Mouse (Mus musculus): ENCODE results near the gene Dpep1. TPM values are rescaled to one million over a fixed set of nuclear protein-coding genes. Genes with fewer than 3 reads are reported as not detected.
"Not testable (repeated sequence)": the region's sequence is repeated elsewhere in the genome, so short reads cannot be mapped to it uniquely, and the experiment has no call there.

Dpep1 gene
- polyA plus RNA-seq, 1 experiment: 111 TPM

DNA sequence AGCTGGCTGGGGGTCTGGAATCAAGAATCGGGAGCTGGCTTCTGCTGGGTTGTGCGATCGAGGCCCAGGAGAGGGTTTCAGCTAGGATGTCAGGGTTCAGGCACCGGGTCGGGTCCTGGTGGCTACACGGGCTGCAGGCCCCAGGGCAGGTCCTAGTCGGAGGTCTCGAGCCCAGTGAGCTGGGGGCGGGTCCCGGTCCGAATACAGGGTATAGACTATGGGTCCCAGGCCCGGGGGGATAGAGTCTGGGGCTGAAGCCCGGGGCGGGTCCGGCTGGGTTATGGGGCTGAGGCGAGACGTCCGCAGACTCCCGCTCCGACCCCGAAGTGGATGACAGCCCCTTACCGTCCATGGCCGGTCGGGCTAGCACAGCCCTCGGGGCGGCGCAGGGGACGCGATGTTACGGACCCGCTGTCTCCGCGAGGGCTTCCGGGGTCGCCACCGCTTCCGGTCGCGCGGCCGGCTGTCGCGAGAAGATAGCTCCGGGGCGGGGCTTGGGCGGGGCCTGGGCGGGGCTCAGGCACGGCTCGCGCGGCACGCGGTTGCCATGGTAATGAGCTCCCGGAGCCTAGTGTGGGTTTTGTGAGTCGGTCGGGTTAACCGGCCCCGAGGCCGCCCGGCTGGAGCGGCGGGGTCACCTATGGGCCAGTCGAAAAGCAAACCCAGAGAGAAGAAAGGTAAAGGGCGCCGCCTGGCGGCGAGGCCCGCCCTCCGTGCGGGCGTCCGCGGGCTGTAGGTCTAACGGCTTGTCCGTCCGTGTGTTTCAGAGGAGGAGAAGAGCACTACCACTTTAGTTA lies 26.5 kb downstream of the Dpep1 start, which contains the start of the genes Chmp1a and Spata33:
Chmp1a (minus strand) TSS at position 443 of the 797 bp plus-strand sequence.
Spata33 (plus strand) TSS at position 512 of the 797 bp plus-strand sequence.
- no peak for DNase-seq (ENCODE audit: low read depth)

DNA sequence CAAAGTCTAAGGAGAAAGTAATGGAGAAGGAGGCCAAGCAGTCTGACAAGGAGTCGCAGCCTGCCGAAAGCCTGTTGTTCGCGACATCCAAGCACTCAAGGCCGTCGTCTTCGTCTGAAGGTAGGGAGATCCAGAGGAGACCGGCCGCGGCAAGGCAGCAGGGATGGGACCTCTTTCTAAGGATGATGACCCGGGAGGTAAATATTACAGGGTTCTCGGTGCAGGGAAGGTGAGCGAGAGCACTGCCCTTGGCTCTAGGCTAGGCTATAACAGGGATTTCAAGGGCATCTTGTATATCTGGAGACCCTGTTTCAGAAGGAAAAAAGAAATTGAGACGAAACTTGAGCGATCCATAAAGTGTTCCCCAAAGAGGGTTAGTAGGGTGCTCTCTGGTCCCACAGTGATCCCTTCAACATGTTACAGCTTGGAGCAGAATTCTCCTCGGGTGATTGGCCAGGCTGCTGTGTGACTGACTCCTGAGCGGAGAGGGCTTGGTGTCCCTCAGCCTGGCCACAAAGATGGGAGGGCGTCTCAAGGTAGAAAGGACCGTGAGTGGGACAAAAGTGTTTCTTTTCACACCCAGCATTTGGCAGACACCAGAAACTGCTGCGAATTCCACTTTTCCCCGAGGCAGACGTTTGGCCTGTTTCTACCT lies 27.2 kb downstream of the Dpep1 start:
- no peak for DNase-seq (ENCODE audit: low read depth)

DNA sequence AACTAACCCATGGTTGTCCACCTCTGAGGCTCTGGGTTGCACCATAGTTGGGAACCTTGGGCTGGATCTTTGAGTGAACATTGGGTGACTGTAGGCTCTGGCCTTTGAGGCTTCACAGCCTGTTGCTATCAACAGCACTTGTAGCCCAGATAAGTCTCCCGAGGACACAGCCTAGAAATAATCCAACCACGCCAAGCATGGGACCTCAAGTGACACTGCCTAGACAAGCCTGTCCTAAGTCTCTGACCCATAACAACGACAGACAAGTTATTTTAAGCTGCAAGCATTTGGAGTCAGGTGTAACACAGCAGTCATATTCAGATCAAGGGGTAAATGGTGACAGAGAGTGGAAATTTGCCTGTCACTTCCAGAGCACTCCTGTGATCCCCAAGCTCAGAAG lies 29.4 kb downstream of the Dpep1 start:
- DNase-seq (ENCODE audit: low read depth): no peak

DNA sequence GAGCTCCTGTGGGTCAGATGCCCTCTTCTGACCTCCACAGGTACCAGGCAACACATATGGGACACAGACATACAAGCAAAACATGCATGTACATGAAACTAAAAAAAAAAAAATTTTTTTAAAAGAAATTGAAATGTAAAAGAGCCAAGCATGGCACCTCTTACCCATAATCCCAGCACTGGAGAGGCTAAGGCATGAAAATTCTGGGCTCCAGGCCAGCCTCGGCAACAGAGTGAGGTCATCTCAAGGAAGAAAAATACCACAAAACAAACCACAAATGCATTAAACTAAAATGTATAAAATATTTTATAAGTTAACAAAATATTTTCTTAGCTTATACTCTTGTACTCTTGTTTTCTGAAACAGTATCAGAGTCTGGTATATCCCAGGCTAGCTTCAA lies 34.9 kb downstream of the Dpep1 start:
- no peak for DNase-seq (ENCODE audit: low read depth)

DNA sequence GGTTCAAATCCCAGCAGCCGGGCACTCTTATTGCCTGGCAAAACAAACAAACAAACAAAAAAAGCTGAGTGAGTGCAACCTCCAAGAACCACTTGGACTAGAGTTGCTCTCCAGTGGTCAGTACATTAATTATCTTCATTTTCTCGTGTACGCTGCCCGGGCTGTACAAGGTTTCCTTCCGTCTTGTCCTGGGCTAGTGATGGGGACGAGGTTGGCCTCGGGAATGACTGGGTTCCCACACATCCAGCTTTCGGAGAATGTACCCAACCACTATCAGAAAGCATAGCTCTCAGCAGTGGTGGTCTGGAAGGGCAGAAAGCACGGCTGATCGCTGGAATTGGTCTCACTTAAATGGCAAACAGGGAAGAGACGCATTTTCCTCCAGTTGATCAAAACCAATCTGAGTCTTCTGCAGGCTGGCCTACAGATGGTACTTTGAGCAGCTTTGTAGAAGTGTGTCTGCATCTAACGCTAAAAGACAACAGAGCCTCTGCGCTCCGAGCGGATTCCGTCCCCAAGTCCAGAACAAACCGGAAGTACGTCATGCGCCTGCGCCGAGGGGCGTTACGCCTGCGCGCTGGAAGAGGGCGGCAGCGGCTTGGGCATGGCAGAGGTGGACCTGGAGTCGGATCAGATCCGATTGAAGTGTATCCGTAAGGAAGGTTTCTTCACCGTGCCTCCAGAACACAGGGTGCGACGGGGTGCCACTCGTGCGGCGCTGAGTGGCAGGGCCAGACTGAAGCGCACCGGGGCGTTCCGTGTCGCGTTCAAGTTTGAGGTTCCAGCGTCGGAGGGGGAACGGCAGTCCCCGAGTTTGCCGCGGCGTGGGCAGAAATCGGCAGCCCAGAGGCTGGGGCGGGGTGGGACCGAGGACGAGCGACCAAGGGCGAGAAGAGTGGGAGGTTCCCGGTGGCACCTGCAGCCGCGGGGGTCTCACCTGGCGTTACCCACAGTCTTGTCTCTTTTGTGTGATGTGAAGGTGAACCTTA lies 38.5 kb downstream of the Dpep1 start, which contains the start of gene Cdk10:
Cdk10 (plus strand) TSS at position 565 of the 989 bp plus-strand sequence.
- no peak for DNase-seq (ENCODE audit: low read depth)

DNA sequence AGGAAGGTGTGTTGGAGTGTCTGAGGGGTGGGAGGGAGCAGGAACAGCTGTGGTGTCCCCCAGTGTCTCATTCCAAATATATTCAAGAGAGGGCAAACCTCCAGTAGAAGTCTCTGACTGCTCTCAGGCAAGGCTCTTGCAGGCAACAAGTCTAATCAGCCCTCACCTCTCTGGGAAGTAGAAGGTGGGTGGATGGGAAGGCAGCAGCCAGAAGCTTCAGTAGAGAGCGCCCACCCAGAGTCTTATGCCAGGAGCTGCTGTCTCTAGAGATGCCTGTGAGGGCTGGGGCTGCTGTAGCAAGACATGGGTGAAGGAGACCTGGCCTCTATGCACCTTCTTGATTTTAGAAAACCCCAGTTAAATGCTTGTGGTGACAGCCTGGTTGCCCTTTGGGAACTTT lies 42.4 kb downstream of the Dpep1 start:
- no peak for DNase-seq (ENCODE audit: low read depth)

DNA sequence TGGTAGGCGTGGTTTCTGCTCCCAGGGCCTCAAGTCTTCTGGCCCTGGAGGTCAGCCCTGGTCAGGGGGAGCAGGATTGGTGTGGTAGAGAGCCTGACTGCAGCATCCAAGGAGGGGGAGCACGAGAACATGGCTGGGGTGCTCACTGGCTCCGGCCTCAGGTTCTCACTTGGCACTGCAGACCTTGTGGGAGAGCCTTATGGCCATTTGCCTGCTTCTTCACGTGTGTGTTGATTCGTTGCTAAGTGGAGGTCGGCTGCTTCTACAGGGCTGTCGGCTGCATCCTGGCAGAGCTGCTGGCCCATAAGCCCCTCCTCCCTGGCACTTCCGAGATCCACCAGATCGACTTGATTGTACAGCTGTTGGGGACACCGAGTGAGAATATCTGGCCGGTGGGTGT lies 44.3 kb downstream of the Dpep1 start:
- not testable (repeated sequence) for DNase-seq (ENCODE audit: low read depth)

DNA sequence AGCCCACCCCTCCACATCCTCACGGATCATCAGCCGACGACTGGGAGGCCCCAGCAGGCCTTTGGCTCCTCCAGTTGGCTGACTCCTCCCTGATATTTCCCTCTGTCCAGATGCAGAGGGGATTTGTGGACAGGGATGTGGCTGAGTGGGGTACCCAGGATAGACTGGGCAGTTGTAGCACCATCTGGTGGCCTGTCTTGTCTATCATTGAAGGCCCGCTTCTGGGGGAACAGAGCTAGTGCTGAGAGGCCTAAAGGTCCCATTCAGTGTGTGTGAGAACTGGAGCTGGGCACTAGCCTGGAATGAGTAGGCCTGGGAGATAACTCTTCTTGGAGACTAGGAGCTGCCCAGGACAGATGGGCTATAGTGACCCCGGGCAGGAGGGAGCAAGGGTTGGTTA lies 45.7 kb downstream of the Dpep1 start:
- DNase-seq (ENCODE audit: low read depth): no peak

DNA sequence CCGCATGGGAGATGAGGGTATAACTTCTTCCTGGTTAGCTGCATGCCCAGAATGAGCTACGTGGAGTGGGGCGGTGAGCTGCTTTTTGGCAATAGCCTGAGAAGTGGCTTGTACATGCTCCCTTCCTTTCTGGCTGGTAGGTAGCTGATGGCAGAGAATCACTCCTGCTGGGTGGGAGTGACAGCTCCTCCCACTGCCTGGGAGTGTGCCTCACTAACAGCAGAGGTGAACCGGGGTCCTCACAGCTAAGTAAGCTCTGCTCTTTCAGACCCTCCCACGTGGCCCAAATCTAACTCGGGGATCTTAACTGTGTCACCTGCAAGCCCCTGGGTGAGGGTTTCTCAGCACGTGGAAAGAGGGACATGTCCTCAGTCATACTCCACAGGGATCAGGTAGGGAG lies 46.5 kb downstream of the Dpep1 start:
- DNase-seq (ENCODE audit: low read depth): no peak

DNA sequence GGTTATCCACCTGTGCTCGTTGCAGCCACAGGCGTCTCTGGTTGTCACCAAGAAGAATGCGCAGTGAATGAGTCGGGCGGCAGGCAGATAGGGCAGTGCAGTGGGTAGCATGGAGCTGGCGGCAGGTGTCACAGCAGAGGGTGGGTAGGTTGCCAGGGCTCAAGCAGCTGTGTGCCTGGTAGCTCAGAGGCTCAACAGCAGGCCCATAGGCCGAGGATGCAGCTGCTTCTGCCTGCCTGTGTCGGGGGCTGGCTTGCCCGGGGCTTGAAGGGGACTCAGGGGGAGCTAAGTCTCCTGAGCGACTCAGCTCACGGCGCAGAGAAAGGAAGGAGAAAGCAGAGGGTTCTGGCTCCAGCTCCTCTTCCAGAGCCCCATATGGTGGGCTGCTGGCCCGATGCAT lies 47.3 kb downstream of the Dpep1 start:
- DNase-seq (ENCODE audit: low read depth): no peak

DNA sequence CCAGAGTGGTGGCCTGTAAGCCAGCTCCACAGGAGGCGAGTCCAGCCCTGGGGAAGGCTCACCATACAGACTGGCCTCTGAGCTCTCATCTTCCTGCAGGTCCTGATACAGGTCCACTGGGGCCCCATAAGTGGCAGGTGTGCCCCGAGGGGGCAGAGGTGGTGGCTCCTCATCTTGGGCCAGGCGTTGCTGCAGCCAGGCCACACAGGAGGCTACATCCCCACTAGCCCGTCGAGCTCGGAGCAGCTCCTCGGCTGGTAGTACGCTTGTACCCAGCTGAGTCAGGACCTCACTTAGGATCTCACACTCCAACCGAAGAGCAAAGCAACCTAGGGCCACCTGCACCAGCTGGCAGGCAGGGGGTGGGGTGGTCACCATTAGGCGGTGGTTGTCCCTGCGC lies 47.7 kb downstream of the Dpep1 start:
- DNase-seq (ENCODE audit: low read depth): no peak

DNA sequence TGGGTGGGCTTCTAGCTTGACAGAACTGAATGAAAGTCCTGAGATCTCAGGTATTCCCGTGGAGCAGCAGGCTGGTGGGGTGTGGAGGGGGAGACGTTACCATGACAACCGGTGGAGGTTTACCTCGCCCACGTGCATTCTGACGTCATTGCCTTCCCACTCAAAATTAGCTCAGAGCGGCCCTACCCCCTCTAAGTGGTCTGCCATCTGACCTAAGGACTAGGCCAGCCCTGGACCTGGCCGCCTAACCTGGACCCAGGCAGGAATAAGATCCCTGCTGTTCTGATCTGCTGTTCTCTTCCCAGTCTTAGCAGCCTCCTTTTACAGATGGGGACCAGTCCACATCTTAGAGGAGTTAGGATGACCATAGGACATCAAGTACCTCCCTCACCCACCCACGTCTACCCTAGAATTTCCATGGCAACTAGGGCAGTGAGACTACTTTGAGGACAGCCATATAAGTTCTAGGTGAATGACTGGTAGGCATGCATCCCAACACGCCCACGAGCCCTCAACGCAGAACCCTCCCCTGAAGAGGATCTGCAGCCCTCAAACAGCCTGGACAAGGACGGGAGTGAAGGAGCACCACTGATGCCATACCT lies 49.0 kb downstream of the Dpep1 start:
- DNase-seq (ENCODE audit: low read depth): no peak

DNA sequence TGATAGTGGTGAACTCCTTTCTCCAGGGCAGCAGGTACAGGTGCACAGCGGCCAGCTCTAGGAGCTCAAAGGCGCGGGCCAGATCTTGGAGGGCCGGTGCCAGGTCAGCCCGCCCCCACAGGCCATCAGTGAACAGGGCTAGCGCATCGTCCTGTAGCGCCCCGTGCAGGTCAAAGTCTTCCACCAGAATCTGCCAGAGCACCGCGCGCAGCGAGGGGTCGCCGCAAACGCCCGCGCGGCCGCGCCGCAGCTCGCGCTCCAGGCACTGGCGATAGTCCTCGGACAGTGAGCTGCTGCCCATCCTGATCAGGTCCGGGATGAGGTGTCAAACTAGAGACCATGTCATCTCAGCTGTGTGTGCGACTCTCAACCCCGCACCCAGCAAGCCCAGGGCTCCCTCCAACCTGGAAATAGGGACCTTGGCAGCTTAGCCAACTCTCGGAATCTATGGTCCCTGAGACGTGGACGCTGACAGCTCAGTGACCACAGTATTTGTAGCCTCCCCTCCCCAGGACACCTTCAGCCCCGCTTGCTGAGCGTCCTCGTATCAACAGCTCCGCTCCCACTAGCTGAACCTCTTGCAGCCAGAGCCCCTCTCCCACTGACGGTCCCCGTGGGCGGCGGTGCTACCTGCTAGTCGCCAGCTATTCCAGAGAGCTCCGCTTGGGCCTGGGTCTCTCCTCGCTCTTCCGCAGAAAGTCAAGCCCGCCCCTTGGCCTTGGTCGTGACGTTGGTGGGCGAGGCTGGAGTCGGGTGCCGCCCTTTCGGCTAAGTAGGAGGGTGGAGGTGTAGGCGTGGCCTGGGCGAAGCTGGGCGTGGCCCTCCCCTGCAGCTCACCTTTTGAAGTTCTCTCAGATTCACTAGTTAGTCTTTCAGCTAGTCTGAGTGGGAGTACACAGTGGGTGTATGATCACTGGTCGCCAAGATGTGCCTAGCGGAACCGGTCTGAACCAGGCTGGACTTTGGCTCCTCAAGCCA lies 49.8 kb downstream of the Dpep1 start, which contains the start of gene Spata2l:
Spata2l (minus strand) TSS at position 714 of the 978 bp plus-strand sequence.
- DNase-seq (ENCODE audit: low read depth): peak; percentile 79

DNA sequence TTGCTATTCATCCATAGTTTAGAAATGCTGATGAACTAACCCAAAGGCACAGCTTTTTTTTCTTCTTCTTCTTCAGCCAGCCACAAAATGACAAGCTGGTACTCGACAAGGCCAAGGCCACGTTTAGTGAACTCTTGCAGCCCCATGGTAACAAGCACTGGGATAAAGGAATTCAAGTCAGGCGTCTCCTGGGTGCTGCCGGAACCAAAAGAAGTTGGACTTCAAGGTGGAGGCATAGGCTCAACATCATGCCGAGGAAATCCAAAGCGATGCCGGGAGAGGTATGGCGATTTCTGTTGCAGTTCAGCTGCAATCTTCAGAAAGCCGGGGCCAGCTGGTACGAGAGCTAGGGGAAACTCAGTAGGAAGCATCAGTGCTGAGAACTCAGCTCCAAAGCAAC lies 53.4 kb downstream of the Dpep1 start:
- no peak for DNase-seq (ENCODE audit: low read depth)

DNA sequence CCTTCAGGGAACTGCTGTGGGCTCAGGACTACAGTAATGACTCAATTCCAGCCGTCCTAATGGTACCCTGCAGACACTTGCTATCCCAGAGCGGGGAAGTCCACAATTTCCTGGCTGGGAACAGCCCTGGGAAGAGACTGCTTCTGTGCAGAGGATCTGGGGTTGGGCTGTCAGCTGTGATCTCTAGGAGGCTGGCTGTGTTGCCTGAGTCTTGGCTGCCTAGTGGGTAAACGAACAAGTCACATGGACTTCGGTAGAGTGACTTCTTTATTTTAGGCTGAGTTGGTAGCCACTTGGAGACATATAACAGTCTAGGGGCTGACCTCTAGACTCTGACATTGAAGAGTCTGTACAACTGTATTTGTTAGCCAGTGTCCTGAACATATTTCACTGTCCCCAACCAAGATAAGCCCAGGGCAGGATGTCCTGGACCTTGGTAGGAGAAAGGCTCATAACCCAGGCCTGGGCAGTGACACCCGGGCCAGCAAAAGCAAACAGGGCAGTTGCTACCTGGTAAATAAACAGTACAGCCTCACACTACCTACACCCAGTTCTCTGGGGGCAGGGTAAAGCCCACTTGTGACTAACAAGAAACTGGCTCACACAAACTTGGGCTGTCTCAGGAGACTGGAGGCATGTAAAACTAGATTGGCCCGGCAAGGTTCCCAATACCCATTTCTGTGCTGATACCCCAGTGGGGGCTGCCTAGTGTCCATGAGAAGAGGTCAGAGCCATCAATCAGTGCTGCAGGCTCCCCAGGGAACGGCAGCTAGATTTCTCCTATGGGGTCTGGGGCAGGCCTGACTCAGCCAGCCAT lies 56.3 kb downstream of the Dpep1 start:
- no peak for DNase-seq (ENCODE audit: low read depth)

DNA sequence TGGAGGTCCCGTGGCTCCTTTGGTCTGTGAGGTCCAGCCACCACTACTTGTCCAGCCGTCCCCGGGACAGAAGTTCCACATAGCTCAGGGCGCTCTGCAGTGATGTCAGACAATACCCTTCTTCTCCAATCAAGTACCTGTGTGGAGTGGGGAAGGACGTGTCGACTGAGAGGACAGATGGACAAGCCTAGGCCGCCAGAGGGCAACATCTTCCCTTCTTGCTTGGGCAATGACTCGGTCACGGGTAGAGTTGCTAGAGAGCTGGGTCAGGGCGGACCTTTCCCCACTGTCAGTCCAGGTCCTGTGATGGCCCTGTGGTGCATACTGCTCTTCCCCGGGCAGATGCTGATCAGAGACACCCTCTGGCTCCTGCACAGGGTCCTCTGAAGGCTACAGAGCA lies 57.0 kb downstream of the Dpep1 start:
- DNase-seq (ENCODE audit: low read depth): no peak

DNA sequence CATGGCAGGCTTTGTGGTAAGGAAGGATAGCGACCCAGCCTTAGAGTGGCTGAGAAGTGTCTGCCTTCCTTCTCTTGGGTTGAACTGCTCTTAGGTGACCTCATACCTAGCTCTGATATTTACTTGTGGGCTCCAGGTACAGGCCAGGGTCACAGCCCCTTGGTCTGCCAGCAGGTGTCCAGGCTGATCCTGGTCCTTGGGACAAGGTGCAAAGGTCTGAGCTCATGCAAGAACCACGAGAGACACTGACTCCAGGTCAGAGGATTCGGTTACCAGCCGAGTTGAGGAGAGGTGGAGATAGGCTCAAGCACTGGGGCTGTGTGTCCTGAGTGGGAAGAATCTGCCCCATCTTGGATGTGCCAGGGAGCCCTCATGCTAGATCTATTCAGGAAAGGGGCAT lies 58.3 kb downstream of the Dpep1 start:
- DNase-seq (ENCODE audit: low read depth): no peak

DNA sequence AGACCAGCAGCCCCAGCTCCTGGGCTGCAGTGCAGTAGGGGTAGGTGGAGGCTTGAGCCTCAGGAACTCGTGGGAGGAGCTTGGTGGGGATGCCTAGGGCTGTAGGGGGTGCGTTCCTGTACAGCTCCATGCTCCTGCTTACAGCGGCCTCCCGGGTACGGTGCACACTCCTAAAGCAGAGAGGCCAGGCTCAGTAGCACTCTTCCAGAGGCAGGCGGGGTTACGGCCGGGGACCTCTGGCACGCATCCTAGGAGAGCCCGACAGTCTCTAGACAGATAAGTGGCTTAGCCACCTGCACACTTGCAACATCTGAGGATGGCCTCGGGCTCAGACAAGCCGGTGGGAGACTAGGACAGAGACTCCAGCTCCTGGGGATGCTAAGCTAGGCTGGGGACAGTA lies 59.5 kb downstream of the Dpep1 start:
- DNase-seq (ENCODE audit: low read depth): no peak

DNA sequence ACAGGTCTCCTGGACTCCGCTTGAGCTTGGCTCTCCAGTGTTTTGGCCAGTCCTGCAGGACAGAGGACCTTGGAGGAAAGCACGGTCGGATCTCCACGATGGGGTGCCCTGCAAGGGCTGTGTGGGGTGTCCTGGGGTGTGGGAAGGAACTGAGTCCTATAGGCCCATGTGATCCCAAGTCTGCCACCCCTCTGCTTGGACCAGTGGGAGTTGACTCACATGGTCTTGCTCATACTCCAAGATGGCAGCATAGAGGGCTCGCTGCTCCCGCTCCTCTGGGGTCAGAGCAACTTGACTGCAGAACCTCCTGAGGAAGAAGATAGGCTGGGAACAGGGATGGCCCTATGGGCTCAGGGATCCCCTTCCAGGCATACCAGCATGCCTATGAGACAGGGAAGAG lies 61.7 kb downstream of the Dpep1 start:
- DNase-seq (ENCODE audit: low read depth): no peak
